Mouse (Mus musculus): ENCODE data around the gene Cpsf4l. TPM values are rescaled to one million over a fixed set of nuclear protein-coding genes. Genes with fewer than 3 reads are reported as not detected.

Gene Cpsf4l
- total RNA-seq (2014; fragmentation: Nextera tagmentation): not detected in 2 replicates
- total RNA-seq (2017): not detected in 2 replicates

- no peak for ATAC-seq (replicated peaks; ENCODE audit: low FRiP score, low TSS enrichment, poor library complexity, severe bottlenecking)
Measured at GRCm38 (mm10) chr11:113709731-113710256, at the start of gene Cpsf4l. Cpsf4l (minus strand) TSS chr11:113710017.

GRCm38 (mm10) chr11:113758851-113759250, 49.0 kb upstream of the Cpsf4l start:
- ATAC-seq (replicated peaks; ENCODE audit: low FRiP score, low TSS enrichment, poor library complexity, severe bottlenecking): no peak

DNA sequence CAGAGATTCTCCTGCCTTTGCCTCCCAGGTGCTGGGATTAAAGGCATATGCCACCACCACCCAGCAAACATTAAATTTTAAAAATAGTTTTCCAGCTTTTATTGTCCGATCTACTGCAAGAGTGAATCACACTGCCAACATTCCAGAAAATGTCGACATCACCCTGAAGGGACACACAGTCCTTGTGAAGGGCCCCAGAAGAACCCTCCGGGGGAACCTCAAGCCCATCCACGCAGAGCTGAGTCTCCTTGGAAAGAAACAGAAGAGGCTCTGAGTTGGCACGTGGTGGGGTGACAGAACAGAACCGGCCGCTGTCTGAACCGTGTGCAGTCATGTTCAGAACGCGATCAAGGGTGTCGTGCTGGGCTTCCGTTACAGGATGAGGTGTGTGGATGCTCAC, 46.8 kb upstream of the Cpsf4l start:
- no peak for ATAC-seq (replicated peaks; ENCODE audit: low FRiP score, low TSS enrichment, poor library complexity, severe bottlenecking)

DNA sequence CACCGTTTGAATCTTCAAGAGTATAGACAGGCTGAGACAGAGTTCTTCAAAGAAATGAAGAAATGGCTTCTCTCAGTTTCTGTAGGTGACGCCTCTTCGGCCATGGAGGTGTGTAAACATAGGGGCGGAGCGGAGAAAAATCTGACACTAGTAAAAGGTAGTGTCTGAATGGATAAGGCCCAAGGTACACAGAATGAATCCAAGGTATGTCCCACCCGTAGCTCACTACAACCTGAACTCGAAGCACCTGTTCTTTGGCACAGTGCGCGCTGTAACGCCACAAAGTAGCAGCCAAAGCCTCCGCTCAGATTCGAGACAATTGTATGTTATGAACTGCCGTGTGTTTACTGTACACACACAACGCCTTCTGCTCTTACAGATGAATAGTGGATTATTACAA, 46.1 kb upstream of the Cpsf4l start:
- ATAC-seq (replicated peaks; ENCODE audit: low FRiP score, low TSS enrichment, poor library complexity, severe bottlenecking): no peak

DNA sequence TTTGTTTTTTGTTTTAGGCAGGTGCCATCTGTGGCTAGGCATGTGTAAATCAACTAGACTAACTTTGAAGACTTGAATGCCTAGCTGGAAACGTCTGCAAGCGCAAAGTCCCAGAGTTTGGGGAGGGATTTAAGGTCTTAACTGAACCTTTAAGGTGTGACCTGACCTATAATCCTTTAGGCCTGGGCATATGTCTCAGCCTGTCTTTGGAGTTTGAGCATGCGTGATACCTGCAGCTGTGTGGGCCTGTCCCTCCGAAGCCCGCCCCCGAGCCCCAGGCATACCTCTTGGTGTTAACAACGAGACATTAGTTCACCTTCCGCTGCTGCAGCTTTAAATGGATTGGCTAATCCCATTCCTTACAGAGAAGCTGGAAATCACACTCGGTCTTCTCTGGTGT, 45.0 kb upstream of the Cpsf4l start:
- ATAC-seq (replicated peaks; ENCODE audit: low FRiP score, low TSS enrichment, poor library complexity, severe bottlenecking): no peak

GRCm38 (mm10) chr11:113752685-113753430, 43.0 kb upstream of the Cpsf4l start:
- ATAC-seq (replicated peaks; ENCODE audit: low FRiP score, low TSS enrichment, poor library complexity, severe bottlenecking): no peak

DNA sequence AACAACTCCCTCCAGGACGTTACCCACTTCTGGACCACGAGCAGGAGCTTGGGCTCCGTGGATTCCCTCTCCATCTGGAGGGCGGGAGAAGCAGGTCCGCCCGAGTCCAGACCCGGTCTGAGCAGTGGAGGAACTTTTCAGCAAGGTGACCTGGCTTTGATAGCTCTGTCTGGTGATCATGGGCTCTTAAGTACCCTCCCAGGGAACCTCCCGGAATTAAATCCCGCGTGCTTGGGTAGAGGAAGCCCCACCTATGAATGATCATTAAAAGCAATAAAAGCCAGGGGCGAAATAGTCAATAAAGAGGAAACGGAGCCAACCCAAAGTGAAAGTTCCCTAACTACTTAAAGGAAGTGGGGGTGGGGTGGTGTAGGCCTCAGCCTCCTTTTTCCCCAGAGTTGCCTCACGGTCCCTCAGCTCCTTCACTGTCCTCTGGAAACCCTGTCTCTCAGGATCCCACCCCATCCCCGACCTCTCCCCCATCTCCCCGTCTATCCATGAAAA, 42.4 kb upstream of the Cpsf4l start:
- ATAC-seq (replicated peaks; ENCODE audit: low FRiP score, low TSS enrichment, poor library complexity, severe bottlenecking): no peak

DNA sequence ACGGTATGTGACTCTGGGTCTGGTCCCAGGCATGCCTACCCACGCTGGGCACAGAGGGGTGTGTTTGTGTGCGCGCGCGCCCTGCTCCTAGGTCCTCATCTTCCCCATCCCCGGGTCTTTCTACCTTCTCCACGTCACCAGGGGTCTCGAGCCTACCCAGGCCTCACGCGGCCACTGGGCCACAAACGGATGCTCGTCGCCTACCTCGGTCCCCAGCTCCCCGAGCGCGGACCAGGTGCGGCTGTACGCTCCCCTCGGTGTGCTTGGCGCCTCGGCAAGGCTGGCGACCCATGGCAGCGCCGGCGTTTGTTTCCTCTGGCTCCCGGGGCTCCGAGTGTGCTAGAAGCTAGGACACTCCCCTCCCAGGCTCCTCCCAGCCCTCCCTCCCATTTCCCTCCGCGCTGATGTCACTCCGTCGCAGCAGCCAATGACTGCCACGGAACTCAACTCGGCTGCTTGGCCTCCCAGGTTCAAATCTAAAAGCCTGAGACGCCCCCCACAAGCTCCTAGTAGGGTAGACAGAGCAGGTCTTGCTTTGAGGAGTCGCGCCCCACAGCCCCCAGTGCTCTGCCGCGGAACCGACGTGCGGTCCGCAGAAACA, 41.8 kb upstream of the Cpsf4l start, which contains the start of gene Cdc42ep4:
Gene Cdc42ep4, minus strand, starts transcription at position 398 of the 601 bp plus-strand sequence.
- peak; percentile 64 for ATAC-seq (replicated peaks; ENCODE audit: low FRiP score, low TSS enrichment, poor library complexity, severe bottlenecking)

DNA sequence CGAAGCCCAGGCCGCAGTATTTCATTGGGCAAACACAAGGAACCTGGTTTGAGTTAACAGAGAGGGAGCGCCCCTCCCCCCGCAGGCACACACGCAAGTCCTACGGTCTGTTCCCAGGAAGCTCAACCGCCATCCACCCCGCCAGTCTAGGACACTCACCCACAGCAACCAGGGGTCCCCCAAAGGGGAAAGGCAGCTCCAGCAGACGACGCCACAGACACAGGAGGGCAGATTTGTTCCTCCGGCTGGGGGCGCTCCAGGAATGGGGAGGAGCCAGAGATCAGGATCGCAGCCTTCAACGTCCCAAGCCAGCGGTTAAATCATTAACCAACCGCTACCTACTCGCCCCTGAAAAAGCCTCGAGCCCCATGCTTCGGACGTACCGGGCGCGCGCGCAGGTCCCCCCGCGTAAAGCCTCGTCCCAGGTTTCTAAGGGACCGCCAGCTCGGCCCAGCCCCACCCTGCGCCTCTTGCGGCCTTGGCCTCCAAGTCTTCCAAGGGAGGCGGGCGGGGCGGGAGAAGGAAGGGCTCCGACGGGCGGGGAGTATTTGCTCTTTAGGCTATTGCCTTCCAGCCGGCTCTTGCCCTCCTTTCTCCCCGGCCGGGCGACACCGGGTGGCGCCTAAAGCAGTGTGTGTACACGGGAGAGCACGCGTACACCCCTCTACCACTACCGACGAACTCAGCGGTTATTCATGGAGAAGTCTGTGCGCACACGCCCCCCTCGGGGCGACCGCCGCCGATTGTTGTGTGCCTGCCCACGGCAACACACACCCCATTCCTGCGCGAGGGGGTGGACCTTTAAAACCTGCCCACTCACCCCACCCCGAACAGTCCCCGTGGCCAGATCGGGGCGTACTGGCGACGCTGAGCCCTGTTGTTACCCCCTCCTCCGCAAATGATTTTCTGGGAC, 41.0 kb upstream of the Cpsf4l start:
- peak; percentile 24 for ATAC-seq (replicated peaks; ENCODE audit: low FRiP score, low TSS enrichment, poor library complexity, severe bottlenecking)

GRCm38 (mm10) chr11:113749749-113750351, 40.0 kb upstream of the Cpsf4l start:
- ATAC-seq (replicated peaks; ENCODE audit: low FRiP score, low TSS enrichment, poor library complexity, severe bottlenecking): peak; percentile 64

DNA sequence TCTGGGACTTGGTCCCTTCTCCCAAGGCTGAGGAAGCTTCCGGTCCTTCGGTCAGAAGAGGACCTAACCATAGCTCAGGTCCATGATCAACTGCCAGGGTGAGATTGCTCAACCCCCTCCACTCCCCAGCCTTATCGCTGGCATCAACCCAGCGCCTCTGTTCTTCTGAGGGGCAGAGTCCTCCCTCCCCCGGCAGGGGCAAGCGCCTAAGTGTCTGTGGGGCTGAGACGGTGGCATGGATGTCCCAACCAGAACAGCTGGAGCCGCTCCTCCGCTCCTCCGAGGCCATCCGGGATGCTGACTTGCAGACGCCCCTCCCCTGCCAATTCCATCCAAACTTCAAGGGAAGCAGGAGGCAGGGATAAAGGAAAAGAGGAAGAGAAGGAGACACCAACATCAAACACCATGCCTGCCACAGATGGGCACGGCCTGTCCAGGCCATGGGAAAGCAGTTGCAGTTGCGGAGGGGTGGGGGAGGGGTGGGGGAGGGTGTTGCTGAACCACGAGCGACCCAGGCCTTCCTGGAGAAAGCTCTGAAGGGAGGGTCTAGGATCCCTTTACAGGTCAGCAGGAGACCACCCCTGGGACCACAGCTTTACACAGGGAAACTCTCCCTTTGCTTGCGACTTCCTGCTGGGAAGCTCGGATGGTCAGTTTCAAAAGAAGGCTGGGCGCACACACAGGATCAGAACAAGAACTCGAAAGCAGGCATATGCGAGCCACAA, 39.1 kb upstream of the Cpsf4l start:
- peak; percentile 18 for ATAC-seq (replicated peaks; ENCODE audit: low FRiP score, low TSS enrichment, poor library complexity, severe bottlenecking)

DNA sequence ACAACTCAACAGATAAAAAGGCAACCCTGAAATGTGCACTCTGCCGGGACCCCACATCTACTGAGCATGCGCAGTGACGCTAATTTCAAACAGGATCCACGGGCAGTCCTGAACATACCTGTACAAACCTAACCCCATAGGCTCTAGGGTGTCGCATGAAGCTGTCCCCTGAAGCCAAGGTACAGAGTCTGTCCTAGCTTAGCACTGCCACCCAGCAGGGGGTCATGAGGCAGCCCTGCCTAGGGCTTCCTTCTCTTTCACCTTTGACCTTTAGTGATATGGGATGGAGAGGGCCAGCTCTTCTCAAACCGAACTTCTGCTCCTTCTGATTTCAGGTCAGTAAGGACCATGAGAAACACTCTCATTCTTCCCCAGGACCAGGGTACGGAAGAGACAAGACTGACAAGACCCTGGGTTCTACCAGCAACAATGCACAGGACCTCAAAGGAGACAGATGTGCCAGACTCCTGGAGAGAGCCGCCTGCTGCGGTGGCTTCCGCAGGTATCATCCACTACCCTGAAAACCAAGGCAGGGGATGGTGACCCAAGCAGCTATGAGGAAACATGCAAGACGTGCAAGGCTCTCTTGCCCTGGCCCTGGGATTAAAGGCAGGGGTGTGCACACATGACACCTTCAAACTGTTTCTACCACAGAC, 38.0 kb upstream of the Cpsf4l start:
- ATAC-seq (replicated peaks; ENCODE audit: low FRiP score, low TSS enrichment, poor library complexity, severe bottlenecking): no peak

GRCm38 (mm10) chr11:113747056-113747455, 37.2 kb upstream of the Cpsf4l start:
- no peak for ATAC-seq (replicated peaks; ENCODE audit: low FRiP score, low TSS enrichment, poor library complexity, severe bottlenecking)

GRCm38 (mm10) chr11:113745961-113746360, 36.1 kb upstream of the Cpsf4l start:
- ATAC-seq (replicated peaks; ENCODE audit: low FRiP score, low TSS enrichment, poor library complexity, severe bottlenecking): no peak

- ATAC-seq (replicated peaks; ENCODE audit: low FRiP score, low TSS enrichment, poor library complexity, severe bottlenecking): no peak
Measured at GRCm38 (mm10) chr11:113742998-113743397, 33.2 kb upstream of the Cpsf4l start.

DNA sequence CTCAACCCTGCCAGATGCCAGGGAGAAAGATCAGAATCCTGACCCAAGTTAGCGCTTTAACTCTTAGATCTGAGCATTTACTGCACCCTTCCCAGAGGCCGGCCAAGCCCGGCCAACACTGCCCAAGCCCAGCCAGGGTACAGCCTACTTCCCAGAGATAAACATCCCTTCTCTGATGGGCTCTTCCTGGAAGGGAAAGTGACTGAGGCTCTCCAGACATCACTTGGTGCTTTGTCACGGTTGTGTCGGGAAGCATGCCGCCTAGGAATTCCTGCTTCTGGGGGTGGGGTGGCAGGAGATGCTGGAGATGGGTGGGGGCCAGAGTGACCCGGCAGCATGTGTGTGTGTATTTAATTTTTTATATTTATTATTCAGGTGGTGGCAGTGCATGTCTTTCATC, 30.3 kb upstream of the Cpsf4l start:
- no peak for ATAC-seq (replicated peaks; ENCODE audit: low FRiP score, low TSS enrichment, poor library complexity, severe bottlenecking)

- no peak for ATAC-seq (replicated peaks; ENCODE audit: low FRiP score, low TSS enrichment, poor library complexity, severe bottlenecking)
Measured at GRCm38 (mm10) chr11:113739213-113739612, 29.4 kb upstream of the Cpsf4l start.

GRCm38 (mm10) chr11:113737912-113738311, 28.1 kb upstream of the Cpsf4l start:
- ATAC-seq (replicated peaks; ENCODE audit: low FRiP score, low TSS enrichment, poor library complexity, severe bottlenecking): no peak

Data from megakaryocyte-erythroid progenitor cell, adult 5-6 weeks (primary cell).